Mouse (Mus musculus) activated CD4-positive, CD25-positive, alpha-beta regulatory T cell, adult 4 months (primary cell): Measurements from ENCODE around the gene Pgs1. TPM values are rescaled to one million over a fixed set of nuclear protein-coding genes. Genes with fewer than 3 reads are reported as not detected.

Source experiments
- ATAC-seq: one replicate; pipeline ENCODE4 v1.8.0; 2017
- polyA plus RNA-seq, 2 experiments: library from polyadenylated mRNA; unstranded; fragments of 100-300 nt; shearing (Covaris generic); gene quantifications; one replicate each; pipeline ENCODE4 v1.2.1; 2017

Gene Pgs1
- polyA plus RNA-seq, 2 experiments from 2014 or later: 34.6 to 38.3 TPM

- no peak for ATAC-seq
Measured at GRCm38 (mm10) chr11:118060038-118060437, 73.9 kb downstream of the Pgs1 start.

- no peak for ATAC-seq
Measured at GRCm38 (mm10) chr11:118067588-118067987, 81.5 kb downstream of the Pgs1 start.

- ATAC-seq: no peak
Measured at GRCm38 (mm10) chr11:118068812-118069332, 82.8 kb downstream of the Pgs1 start.

GRCm38 (mm10) chr11:118071227-118071912 lies 85.3 kb downstream of the Pgs1 start:
- ATAC-seq: no peak

Other genes with a start within 250 kb of the Pgs1 start
- gene Tmc8, start 204.2 kb upstream of the Pgs1 start, polyA plus RNA-seq: 10 to 100 TPM; 26.8 to 45.3 TPM
- gene Tmc6, start 204.1 kb upstream of the Pgs1 start, polyA plus RNA-seq: 100 to 1,000 TPM in 1 of 2 experiments, 10 to 100 TPM in 1; 88.2 to 107 TPM
- gene 6030468B19Rik, start 188.6 kb upstream of the Pgs1 start, polyA plus RNA-seq: 1 to 10 TPM; 1.3 to 1.9 TPM
- gene Gm20708, start 176.6 kb upstream of the Pgs1 start, polyA plus RNA-seq: 1 to 10 TPM; 3.8 to 5.6 TPM
- 100 to 1,000 TPM in 1 of 2 experiments, 10 to 100 TPM in 1; 76.0 to 131 TPM for gene Syngr2, start 176.6 kb upstream of the Pgs1 start, polyA plus RNA-seq
- gene Afmid, start 160.4 kb upstream of the Pgs1 start, polyA plus RNA-seq: 10 to 100 TPM; 23.5 to 24.7 TPM
- 10 to 100 TPM; 52.4 to 88.7 TPM for gene Tk1, start 160.2 kb upstream of the Pgs1 start, polyA plus RNA-seq
- 100 to 1,000 TPM in 1 of 2 experiments, 10 to 100 TPM in 1; 88.3 to 110 TPM for gene Birc5, start 137.0 kb upstream of the Pgs1 start, polyA plus RNA-seq
- gene Tmem235, start 125.5 kb upstream of the Pgs1 start, polyA plus RNA-seq: not detected
- 10 to 100 TPM; 12.8 to 17.7 TPM for gene Tha1, start 112.8 kb upstream of the Pgs1 start, polyA plus RNA-seq
- 10 to 100 TPM; 42.5 to 43.1 TPM for gene Socs3, start 16.2 kb upstream of the Pgs1 start, polyA plus RNA-seq
- under 1 TPM; 0.28 to 0.46 TPM for gene Dnah17, start 144.3 kb downstream of the Pgs1 start, polyA plus RNA-seq